In the genomic region with DNA sequence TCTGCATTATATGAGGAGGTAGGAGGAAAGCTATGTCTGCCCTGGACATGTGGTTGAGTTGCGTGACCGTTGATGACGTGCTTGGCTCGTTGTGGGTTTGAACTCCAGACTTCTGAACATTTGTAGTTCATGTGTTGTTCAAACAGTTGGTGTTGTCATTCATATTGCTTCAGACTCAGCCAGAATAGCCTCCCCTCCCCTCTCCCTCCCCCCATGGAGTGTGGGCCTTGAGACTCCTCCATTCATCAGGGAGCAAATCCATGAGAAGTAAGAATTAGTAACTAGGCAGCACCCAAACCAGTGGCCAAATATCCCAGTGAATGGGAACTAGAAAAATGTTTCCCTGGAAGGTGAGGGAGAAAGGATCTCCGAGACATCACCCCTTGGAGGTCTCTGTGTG, we compare ENCODE assay signal across 16 mouse cellular contexts.
"Had no signal": no experiment of that assay in that cellular context is flagged by ENCODE, and none has a peak within 500 bp of the region (broad histone marks: within the 10 kb centered on the region; RNA-seq: fewer than 3 reads in every experiment).

No protein-coding gene starts in this region.

- H3K4me3 ChIP-seq: liver, embryonic 15.5 days; lung, embryonic 15.5 days; midbrain, embryonic 10.5 days; midbrain, embryonic 12.5 days; midbrain, embryonic 15.5 days; neural tube, embryonic 12.5 days; stomach, embryonic 15.5 days had no signal

- H3K27ac ChIP-seq: liver, embryonic 15.5 days; lung, embryonic 15.5 days; midbrain, embryonic 10.5 days; midbrain, embryonic 12.5 days; midbrain, embryonic 15.5 days; neural tube, embryonic 12.5 days; stomach, embryonic 15.5 days; stomach, postnatal 0 days had no signal

- H3K4me2 ChIP-seq: liver, embryonic 15.5 days; lung, embryonic 15.5 days; midbrain, embryonic 12.5 days; midbrain, embryonic 15.5 days; neural tube, embryonic 12.5 days; stomach, embryonic 15.5 days had no signal

- H3K36me3 ChIP-seq: liver, embryonic 15.5 days; lung, embryonic 15.5 days; midbrain, embryonic 10.5 days; midbrain, embryonic 12.5 days; midbrain, embryonic 15.5 days; neural tube, embryonic 12.5 days; stomach, embryonic 15.5 days had no signal

- DNase-seq: liver, postnatal 0 days; lung, adult 2 months; lung, postnatal 10 days; lung, postnatal 4 days; right cerebral cortex, postnatal 14 days; thymus, adult 2 months; thymus, postnatal 25 days; thymus, postnatal 4 days had no signal

- H3K4me1 ChIP-seq: liver, embryonic 15.5 days; lung, embryonic 15.5 days; midbrain, embryonic 12.5 days; midbrain, embryonic 15.5 days; neural tube, embryonic 12.5 days; stomach, embryonic 15.5 days had no signal

- H3K9me3 ChIP-seq: liver, embryonic 15.5 days; lung, embryonic 15.5 days; midbrain, embryonic 10.5 days; midbrain, embryonic 12.5 days; midbrain, embryonic 15.5 days; neural tube, embryonic 12.5 days; stomach, embryonic 15.5 days had no signal

- ATAC-seq: liver, postnatal 0 days; midbrain, embryonic 15.5 days had no signal

- H3K27me3 ChIP-seq: liver, embryonic 15.5 days; lung, embryonic 15.5 days; midbrain, embryonic 12.5 days; midbrain, embryonic 15.5 days; neural tube, embryonic 12.5 days; stomach, embryonic 15.5 days had no signal

- H3K9ac ChIP-seq: liver, embryonic 15.5 days; liver, postnatal 0 days; lung, embryonic 15.5 days; midbrain, embryonic 12.5 days; midbrain, embryonic 15.5 days; neural tube, embryonic 12.5 days; stomach, embryonic 15.5 days had no signal
